Comparison of ENCODE assay signal across 9 mouse cellular contexts in the genomic region with DNA sequence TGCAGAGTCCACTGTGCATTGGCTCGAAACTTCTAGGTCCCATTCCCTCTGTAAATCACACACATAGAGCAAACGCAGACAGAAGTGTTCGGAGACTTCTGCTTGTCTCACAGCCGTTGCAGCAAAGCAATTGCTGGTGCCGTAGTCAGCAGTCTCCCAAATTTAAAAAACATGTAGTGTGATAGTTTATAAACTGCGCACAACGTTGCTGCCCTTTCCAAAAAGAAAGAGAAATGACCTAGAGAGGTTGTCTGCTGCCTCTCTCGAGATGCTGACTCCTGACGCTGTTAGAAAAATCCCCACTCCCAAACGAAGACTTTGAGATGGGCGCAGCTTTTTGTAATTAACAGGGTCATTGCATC. TPM values are rescaled to one million over a fixed set of nuclear protein-coding genes. Genes with fewer than 3 reads are reported as not detected.
DNase-seq lines count a peak whose midpoint lies in the region; ATAC-seq and TF ChIP-seq lines count a peak whose summit lies in the region.
"Had no signal": no experiment of that assay in that cellular context is flagged by ENCODE, and none has a peak within 500 bp of the region (broad histone marks: within the 10 kb centered on the region; RNA-seq: fewer than 3 reads in every experiment).

No protein-coding gene starts in this region.

- no peak for DNase-seq in heart, postnatal 25 days (ENCODE audit: low spot score)
- DNase-seq in adrenal gland, adult (ENCODE audit: inconsistent age in 2 of 2, low spot score in 1 of 2), result no peak
- DNase-seq in cerebellum, adult 11-12 months, result no peak
- no peak for DNase-seq in retina, embryonic 14.5 days (ENCODE audit: low spot score)

- H3K4me3 ChIP-seq in heart, embryonic 12.5 days, result peak overlapping the region; percentile 56
- H3K4me3 ChIP-seq in ES-Bruce4 (ENCODE audit: low read depth, low read length), result peak overlapping the region; percentile 58; the same call in 1 of the 2 replicates
- peak overlapping the region; percentile 59 for H3K4me3 ChIP-seq in forebrain, embryonic 16.5 days (replicated peaks; ENCODE audit: low read length)
- peak overlapping the region; percentile 42 for H3K4me3 ChIP-seq in liver, embryonic 15.5 days (replicated peaks)

- peak overlapping the region; percentile 62 for H3K9ac ChIP-seq in heart, embryonic 12.5 days
- H3K9ac ChIP-seq in ES-Bruce4 (ENCODE audit: low read depth, poor library complexity, severe bottlenecking), result peak overlapping the region; percentile 41
- H3K9ac ChIP-seq in forebrain, embryonic 16.5 days (replicated peaks; ENCODE audit: low read depth, low read length), result peak overlapping the region; percentile 58
- H3K9ac ChIP-seq in liver, embryonic 15.5 days, result no peak overlapping the region

- peaks cover 12% of the 10 kb centered on the region for H3K4me1 ChIP-seq in heart, embryonic 12.5 days (replicated peaks)
- no peaks in the 10 kb centered on the region for H3K4me1 ChIP-seq in ES-Bruce4 (ENCODE audit: control insufficient read depth, insufficient read depth, low read length)
- H3K4me1 ChIP-seq in forebrain, embryonic 16.5 days (replicated peaks; ENCODE audit: control insufficient read depth, insufficient read depth, low read length), result peaks cover 14% of the 10 kb centered on the region
- H3K4me1 ChIP-seq in liver, embryonic 15.5 days (replicated peaks), result peaks cover 8% of the 10 kb centered on the region; the same call in 1 of the 2 replicates

- TF ChIP-seq EP300 in ES-Bruce4 (IDR thresholded peaks at IDR 0.05; ENCODE audit: insufficient read depth, low read depth, low read length), result no peak

- peaks cover 17% of the 10 kb centered on the region; the same call in 1 of the 2 replicates for H3K27me3 ChIP-seq in heart, embryonic 12.5 days (replicated peaks)
- no peaks in the 10 kb centered on the region; the same call in 1 of the 2 replicates for H3K27me3 ChIP-seq in ES-Bruce4 (ENCODE audit: control insufficient read depth, insufficient read depth, low read length, poor library complexity, severe bottlenecking)
- 0 out of 2 replicates have a peak, but pooled peaks cover 13% of the 10 kb centered on the region for H3K27me3 ChIP-seq in forebrain, embryonic 16.5 days (replicated peaks; ENCODE audit: control insufficient read depth, insufficient read depth, low read length)
- peaks cover 48% of the 10 kb centered on the region for H3K27me3 ChIP-seq in liver, embryonic 15.5 days

- peak overlapping the region; percentile 56 for H3K27ac ChIP-seq in heart, embryonic 12.5 days (ENCODE audit: poor library complexity, severe bottlenecking)
- no peak overlapping the region for H3K27ac ChIP-seq in ES-Bruce4 (ENCODE audit: insufficient read depth, low read length)
- H3K27ac ChIP-seq in forebrain, embryonic 16.5 days (ENCODE audit: low read length), result no peak overlapping the region
- no peak overlapping the region for H3K27ac ChIP-seq in liver, embryonic 15.5 days (replicated peaks)

- ATAC-seq in heart, embryonic 12.5 days (ENCODE audit: insufficient number of reproducible peaks, low FRiP score), result no peak
- no peak for ATAC-seq in forebrain, embryonic 16.5 days
- ATAC-seq in liver, embryonic 15.5 days (ENCODE audit: insufficient read depth), result no peak

- TF ChIP-seq POLR2A in ES-Bruce4 (IDR thresholded peaks at IDR 0.05; ENCODE audit: insufficient read depth, low read length), result no peak

- peak overlapping the region; percentile 96 for H3K4me2 ChIP-seq in heart, embryonic 12.5 days
- H3K4me2 ChIP-seq in forebrain, embryonic 16.5 days (ENCODE audit: low read length), result peak overlapping the region; percentile 97
- H3K4me2 ChIP-seq in liver, embryonic 15.5 days, result peak overlapping the region; percentile 67

- H3K36me3 ChIP-seq in heart, embryonic 12.5 days, result no peaks in the 10 kb centered on the region
- no peaks in the 10 kb centered on the region for H3K36me3 ChIP-seq in ES-Bruce4 (ENCODE audit: control insufficient read depth, insufficient read depth, low read length, poor library complexity, severe bottlenecking)
- H3K36me3 ChIP-seq in forebrain, embryonic 16.5 days (ENCODE audit: control insufficient read depth, insufficient read depth), result no peaks in the 10 kb centered on the region
- no peaks in the 10 kb centered on the region for H3K36me3 ChIP-seq in liver, embryonic 15.5 days (replicated peaks)

- 32% methylated on average over 11 of the region's 11 CpGs for WGBS in heart, embryonic 12.5 days
- WGBS in forebrain, embryonic 16.5 days, result 32% methylated on average over 11 of the region's 11 CpGs
- WGBS in liver, embryonic 15.5 days (ENCODE audit: insufficient replicate concordance), result 21% methylated on average over 11 of the region's 11 CpGs

- TF ChIP-seq CTCF in ES-Bruce4 (IDR thresholded peaks at IDR 0.05; ENCODE audit: low read depth, low read length), result no peak

- H3K9me3 ChIP-seq in heart, embryonic 12.5 days (replicated peaks), result no peaks in the 10 kb centered on the region
- H3K9me3 ChIP-seq in ES-Bruce4 (replicated peaks; ENCODE audit: control insufficient read depth, insufficient read depth, low read length, poor library complexity, severe bottlenecking), result no peaks in the 10 kb centered on the region
- no peaks in the 10 kb centered on the region for H3K9me3 ChIP-seq in forebrain, embryonic 16.5 days (ENCODE audit: control insufficient read depth, low read length)
- H3K9me3 ChIP-seq in liver, embryonic 15.5 days (replicated peaks), result no peaks in the 10 kb centered on the region

- intact Hi-C loops in heart, postnatal 25 days (cut with DNase I), result loop anchor here (5.0 kb wide), 1 partner anchor 49 kb away; no protein-coding TSS in a partner anchor

RNA-seq across cellular contexts. Expression of a gene that starts 0.6 kb away (rescaled TPM):
- polyA plus RNA-seq in heart, embryonic 12.5 days (2016; fragmentation: Nextera tagmentation; extraction: Ambion mirVana), result 98.0 and 100 TPM in 2 replicates
- total RNA-seq in heart, postnatal 25 days (2021), result 10 to 100 TPM; 26.2 to 28.3 TPM
- polyA plus RNA-seq in ES-Bruce4 (2011; ENCODE audit: insufficient read depth, insufficient read length, low read depth, missing spikeins), result 1.6 TPM in 2 replicates
- 7.9 and 13.5 TPM in 2 replicates for polyA plus RNA-seq in forebrain, embryonic 16.5 days (2015; fragmentation: Nextera tagmentation; extraction: Ambion mirVana)
- 6.4 and 6.8 TPM in 2 replicates for polyA plus RNA-seq in liver, embryonic 15.5 days (2015; fragmentation: Nextera tagmentation; extraction: Ambion mirVana)
- polyA plus RNA-seq: CD4-positive, CD25-positive, alpha-beta regulatory T cell, adult 4 months had no signal
